Comparison of ENCODE assay signal across 10 mouse cellular contexts in the genomic region with DNA sequence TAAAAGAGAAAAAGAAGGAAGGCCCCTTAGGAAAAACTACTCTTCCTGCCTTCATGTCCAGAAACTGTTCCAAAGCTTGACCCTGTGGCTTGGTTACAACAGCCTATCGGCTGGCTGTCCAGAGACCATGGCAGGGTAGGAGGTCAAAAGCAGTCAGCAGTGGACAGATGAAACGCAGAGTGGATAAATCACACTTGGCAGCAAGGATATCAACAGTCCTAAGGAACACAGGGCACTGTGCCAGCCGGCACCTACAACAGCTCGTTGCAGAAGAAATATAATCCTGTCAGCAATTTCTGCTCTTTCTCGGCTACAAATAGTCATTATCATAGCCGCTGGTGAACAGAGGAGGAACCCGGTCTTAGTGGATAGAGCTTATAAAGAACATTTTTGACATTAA.
DNase-seq lines count a peak whose midpoint lies in the region; ATAC-seq and TF ChIP-seq lines count a peak whose summit lies in the region.
"Had no signal": no experiment of that assay in that cellular context is flagged by ENCODE, and none has a peak within 500 bp of the region (broad histone marks: within the 10 kb centered on the region; RNA-seq: fewer than 3 reads in every experiment).

No protein-coding gene starts in this region.

- H3K4me1 ChIP-seq in limb, embryonic 14.5 days (ENCODE audit: control insufficient read depth, insufficient read depth, low read length) = peaks cover 9% of the 10 kb centered on the region
- H3K4me1 ChIP-seq in limb, embryonic 10.5 days = no peaks in the 10 kb centered on the region
- H3K4me1 ChIP-seq in heart, embryonic 14.5 days (ENCODE audit: control insufficient read depth in 2 of 2, insufficient read depth in 2 of 2, low read length in 2 of 2) = peaks cover 6 to 24% of the 10 kb centered on the region in 2 experiments

- no peak for ATAC-seq in limb, embryonic 14.5 days (ENCODE audit: low FRiP score, low read depth)
- ATAC-seq in heart, embryonic 14.5 days (ENCODE audit: insufficient number of reproducible peaks, insufficient read depth, low FRiP score, low read depth) = no peak
- no peak for ATAC-seq in megakaryocyte progenitor cell, adult 5-6 weeks (replicated peaks; ENCODE audit: poor library complexity)

- H3K9me3 ChIP-seq in limb, embryonic 14.5 days (ENCODE audit: control insufficient read depth, low read length) = no peaks in the 10 kb centered on the region
- no peaks in the 10 kb centered on the region for H3K9me3 ChIP-seq in limb, embryonic 10.5 days (replicated peaks)
- H3K9me3 ChIP-seq in heart, embryonic 14.5 days (ENCODE audit: control insufficient read depth, low read length) = no peaks in the 10 kb centered on the region
- H3K9me3 ChIP-seq: embryonic facial prominence, embryonic 12.5 days; liver, embryonic 15.5 days had no signal

- H3K27me3 ChIP-seq in limb, embryonic 14.5 days (ENCODE audit: control insufficient read depth, insufficient read depth, low read length) = no peaks in the 10 kb centered on the region
- no peaks in the 10 kb centered on the region for H3K27me3 ChIP-seq in limb, embryonic 10.5 days (ENCODE audit: low read depth, poor library complexity, severe bottlenecking)
- no peaks in the 10 kb centered on the region for H3K27me3 ChIP-seq in heart, embryonic 14.5 days (ENCODE audit: control insufficient read depth, insufficient read depth, low read length)
- H3K27me3 ChIP-seq: embryonic facial prominence, embryonic 12.5 days; liver, embryonic 15.5 days had no signal

- no peak overlapping the region for H3K9ac ChIP-seq in limb, embryonic 14.5 days (ENCODE audit: low read depth, low read length, severe bottlenecking)
- no peak overlapping the region for H3K9ac ChIP-seq in heart, embryonic 14.5 days (ENCODE audit: low read length)
- H3K9ac ChIP-seq: embryonic facial prominence, embryonic 12.5 days; liver, embryonic 15.5 days had no signal

- no peaks in the 10 kb centered on the region for H3K36me3 ChIP-seq in limb, embryonic 14.5 days (ENCODE audit: control insufficient read depth, insufficient read depth, low read length)
- H3K36me3 ChIP-seq in limb, embryonic 10.5 days = no peaks in the 10 kb centered on the region
- peaks cover 3% of the 10 kb centered on the region; the same call in 1 of the 2 replicates for H3K36me3 ChIP-seq in heart, embryonic 14.5 days (ENCODE audit: control insufficient read depth, insufficient read depth, low read length)
- H3K36me3 ChIP-seq: embryonic facial prominence, embryonic 12.5 days had no signal

- no peak overlapping the region for H3K4me2 ChIP-seq in limb, embryonic 14.5 days (replicated peaks; ENCODE audit: low read depth, low read length, severe bottlenecking)
- peak overlapping the region; percentile 36 for H3K4me2 ChIP-seq in heart, embryonic 14.5 days (ENCODE audit: low read length)
- H3K4me2 ChIP-seq: embryonic facial prominence, embryonic 12.5 days; liver, embryonic 15.5 days had no signal

- no peak overlapping the region for H3K27ac ChIP-seq in limb, embryonic 14.5 days (replicated peaks; ENCODE audit: low read depth, low read length)
- no peak overlapping the region for H3K27ac ChIP-seq in limb, embryonic 10.5 days
- peak overlapping the region; percentile 61 to 73 for H3K27ac ChIP-seq in heart, embryonic 14.5 days (replicated peaks in 1 of 2; ENCODE audit: control insufficient read depth in 1 of 2, insufficient read depth in 1 of 2, low read depth in 2 of 2, low read length in 2 of 2)
- H3K27ac ChIP-seq: embryonic facial prominence, embryonic 12.5 days; liver, embryonic 15.5 days had no signal

- WGBS in limb, embryonic 14.5 days = 37% methylated on average over 7 of the region's 7 CpGs
- whole genome bisulfite sequencing in limb, embryonic 10.5 days = 60% methylated on average over 7 of the region's 7 CpGs
- WGBS in heart, embryonic 14.5 days = 6% methylated on average over 7 of the region's 7 CpGs

- H3K4me3 ChIP-seq in limb, embryonic 14.5 days (replicated peaks; ENCODE audit: low read length) = no peak overlapping the region
- H3K4me3 ChIP-seq in limb, embryonic 10.5 days = no peak overlapping the region
- no peak overlapping the region for H3K4me3 ChIP-seq in heart, embryonic 14.5 days (ENCODE audit: control insufficient read depth in 1 of 2, insufficient read depth in 1 of 2, low read depth in 1 of 2, low read length in 2 of 2)
- H3K4me3 ChIP-seq: embryonic facial prominence, embryonic 12.5 days; liver, embryonic 15.5 days had no signal

- peak; percentile 44 for DNase-seq in limb, embryonic 14.5 days (ENCODE audit: low spot score)
- no peak for DNase-seq in limb, embryonic 10.5 days (ENCODE audit: low spot score)
- DNase-seq in cerebellum, adult 11 months = peak; percentile 58
- peak; percentile 38 to 59 for DNase-seq in lung, adult 18-20 months
- DNase-seq in thymus, postnatal 25 days = no peak
- no peak for DNase-seq in thymus, postnatal 4 days

- no peak for TF ChIP-seq POLR2A in limb, embryonic 14.5 days (IDR thresholded peaks at IDR 0.05; ENCODE audit: borderline replicate concordance, extremely low read depth, insufficient read depth, insufficient read length)

Comparison
In these comparisons a context has a peak if more than half of its experiments do, and no peak if none do; other contexts are left out.
1. DNase-seq: peak in limb, embryonic 14.5 days (single experiment), cerebellum, adult 11 months (single experiment) and lung, adult 18-20 months (2 of 2); none in limb, embryonic 10.5 days (single experiment), thymus, postnatal 25 days (single experiment) and thymus, postnatal 4 days (single experiment).
2. H3K27ac ChIP-seq: peak in heart, embryonic 14.5 days (2 of 2); none in limb, embryonic 14.5 days (single experiment) and limb, embryonic 10.5 days (single experiment).